Comparison of ENCODE assay signal across 8 mouse cellular contexts in the genomic region with DNA sequence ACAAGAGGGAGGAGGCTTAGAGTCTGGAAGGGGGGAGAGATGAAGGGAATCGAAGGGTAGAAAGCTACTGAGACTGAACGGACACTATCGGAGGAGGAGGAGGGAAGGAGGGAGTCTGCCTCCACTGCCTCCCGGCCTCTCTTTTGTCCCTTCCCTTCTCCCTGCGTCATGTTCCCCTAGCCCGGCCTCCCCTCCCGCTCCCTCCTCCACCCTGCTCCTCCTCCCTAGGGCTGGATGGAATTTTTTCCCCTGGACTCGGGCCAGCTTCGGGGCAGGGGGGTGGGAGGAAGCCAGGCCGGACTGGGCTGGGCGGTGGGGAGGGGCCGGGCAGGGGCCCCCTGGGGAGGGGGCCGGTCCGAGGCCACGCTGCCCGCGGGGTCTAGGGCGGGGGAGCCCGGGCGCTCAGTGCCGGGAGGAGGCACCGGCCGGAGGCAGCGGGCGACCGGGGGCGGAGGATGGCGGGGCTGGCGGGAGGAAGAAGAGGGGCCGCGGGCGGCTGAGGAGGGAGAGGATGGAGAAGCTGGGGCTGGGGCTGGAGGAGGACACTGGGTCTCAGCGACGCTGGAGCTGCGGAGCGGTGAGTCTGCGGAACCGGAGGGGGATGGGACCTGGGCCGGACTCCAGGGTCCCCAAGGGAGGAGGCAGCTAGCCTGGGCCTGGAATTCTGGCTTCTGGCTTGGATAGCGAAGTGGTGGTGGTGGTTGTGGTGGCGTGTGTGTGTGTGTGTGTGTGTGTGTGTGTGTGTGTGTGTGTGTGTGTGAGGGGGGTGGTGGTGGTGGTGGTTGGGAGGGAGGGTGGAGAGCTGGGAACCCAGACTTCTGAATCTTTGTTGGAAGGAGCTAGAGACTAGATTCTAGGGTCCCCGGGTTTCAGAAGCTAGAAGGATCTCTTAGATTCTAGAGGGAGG. TPM values are rescaled to one million over a fixed set of nuclear protein-coding genes. Genes with fewer than 3 reads are reported as not detected.
A peak's percentile ranks its signal among the peaks of the same experiment; 100 is the strongest.
DNase-seq lines count a peak whose midpoint lies in the region; ATAC-seq and TF ChIP-seq lines count a peak whose summit lies in the region.

TSS of gene Spaca6 (plus strand) at position 408 of the 907 bp plus-strand sequence.

- peak within 1 kb of the TSS; percentile 100 for H3K27ac ChIP-seq in embryonic fibroblast, embryonic 13.5 days (ENCODE audit: insufficient read depth, low read length)
- peak within 1 kb of the TSS; percentile 96 for H3K27ac ChIP-seq in heart, embryonic 10.5 days
- peak within 1 kb of the TSS; percentile 99 for H3K27ac ChIP-seq in limb, embryonic 15.5 days
- H3K27ac ChIP-seq in midbrain, embryonic 15.5 days, result peak within 1 kb of the TSS; percentile 100
- peak within 1 kb of the TSS; percentile 99 for H3K27ac ChIP-seq in stomach, embryonic 15.5 days

- DNase-seq in 416B (ENCODE audit: low read depth), result peak; percentile 67
- DNase-seq in adrenal gland, postnatal 4 days (ENCODE audit: low spot score in 2 of 2), result peak; percentile 87 to 94
- DNase-seq in heart, embryonic 10.5 days (ENCODE audit: low spot score), result peak; percentile 95
- peak; percentile 92 for DNase-seq in kidney, adult 9 months

- ATAC-seq in limb, embryonic 15.5 days (ENCODE audit: insufficient number of reproducible peaks, low FRiP score, low TSS enrichment, low read depth), result peak; percentile 87
- peak; percentile 87 for ATAC-seq in midbrain, embryonic 15.5 days (replicated peaks)
- ATAC-seq in stomach, embryonic 15.5 days (ENCODE audit: insufficient read depth, low FRiP score, low read depth), result peak; percentile 86

- peak; percentile 99 for TF ChIP-seq POLR2A in embryonic fibroblast, embryonic 13.5 days (IDR thresholded peaks at IDR 0.05; ENCODE audit: low read depth, low read length)

- peaks cover 19% of the 10 kb centered on the region for H3K36me3 ChIP-seq in heart, embryonic 10.5 days
- peaks cover 15% of the 10 kb centered on the region; the same call in 1 of the 2 replicates for H3K36me3 ChIP-seq in limb, embryonic 15.5 days
- H3K36me3 ChIP-seq in midbrain, embryonic 15.5 days (replicated peaks), result peaks cover 3% of the 10 kb centered on the region; the same call in 1 of the 2 replicates
- 0 out of 2 replicates have a peak, but pooled peaks cover 6% of the 10 kb centered on the region for H3K36me3 ChIP-seq in stomach, embryonic 15.5 days

- H3K4me1 ChIP-seq in embryonic fibroblast, embryonic 13.5 days (ENCODE audit: control insufficient read depth, insufficient read depth, low read length), result peaks cover 15% of the 10 kb centered on the region
- H3K4me1 ChIP-seq in heart, embryonic 10.5 days, result peaks cover 36% of the 10 kb centered on the region
- H3K4me1 ChIP-seq in limb, embryonic 15.5 days, result peaks cover 29% of the 10 kb centered on the region
- H3K4me1 ChIP-seq in midbrain, embryonic 15.5 days, result peaks cover 30% of the 10 kb centered on the region
- H3K4me1 ChIP-seq in stomach, embryonic 15.5 days, result peaks cover 23% of the 10 kb centered on the region; the same call in 1 of the 2 replicates

- no peaks in the 10 kb centered on the region for H3K27me3 ChIP-seq in heart, embryonic 10.5 days (ENCODE audit: insufficient read depth, poor library complexity, severe bottlenecking)
- H3K27me3 ChIP-seq in limb, embryonic 15.5 days, result no peaks in the 10 kb centered on the region
- H3K27me3 ChIP-seq in midbrain, embryonic 15.5 days (replicated peaks), result no peaks in the 10 kb centered on the region
- no peaks in the 10 kb centered on the region for H3K27me3 ChIP-seq in stomach, embryonic 15.5 days (replicated peaks)

- H3K4me3 ChIP-seq in embryonic fibroblast, embryonic 13.5 days (ENCODE audit: insufficient read depth, low read length), result peak within 1 kb of the TSS; percentile 98
- H3K4me3 ChIP-seq in heart, embryonic 10.5 days, result peak within 1 kb of the TSS; percentile 87
- peak within 1 kb of the TSS; percentile 81 for H3K4me3 ChIP-seq in limb, embryonic 15.5 days
- H3K4me3 ChIP-seq in midbrain, embryonic 15.5 days, result peak within 1 kb of the TSS; percentile 98
- H3K4me3 ChIP-seq in stomach, embryonic 15.5 days (replicated peaks), result peak within 1 kb of the TSS; percentile 82

- no peaks in the 10 kb centered on the region for H3K9me3 ChIP-seq in heart, embryonic 10.5 days
- H3K9me3 ChIP-seq in limb, embryonic 15.5 days, result no peaks in the 10 kb centered on the region
- H3K9me3 ChIP-seq in midbrain, embryonic 15.5 days, result no peaks in the 10 kb centered on the region
- H3K9me3 ChIP-seq in stomach, embryonic 15.5 days, result no peaks in the 10 kb centered on the region

- TF ChIP-seq CTCF in embryonic fibroblast, embryonic 13.5 days (IDR thresholded peaks at IDR 0.05; ENCODE audit: borderline replicate concordance, insufficient read depth, low read length), result no peak

- peak within 1 kb of the TSS; percentile 72 for H3K9ac ChIP-seq in limb, embryonic 15.5 days
- peak within 1 kb of the TSS; percentile 100 for H3K9ac ChIP-seq in midbrain, embryonic 15.5 days
- peak within 1 kb of the TSS; percentile 60 for H3K9ac ChIP-seq in stomach, embryonic 15.5 days

- peak within 1 kb of the TSS; percentile 71 for H3K4me2 ChIP-seq in limb, embryonic 15.5 days
- H3K4me2 ChIP-seq in midbrain, embryonic 15.5 days, result peak within 1 kb of the TSS; percentile 89
- H3K4me2 ChIP-seq in stomach, embryonic 15.5 days, result peak within 1 kb of the TSS; percentile 67

- under 1% methylated on average over 39 of the region's 42 CpGs for WGBS in heart, embryonic 10.5 days
- 1% methylated on average over 38 of the region's 42 CpGs for WGBS in limb, embryonic 15.5 days
- WGBS in midbrain, embryonic 15.5 days, result under 1% methylated on average over 40 of the region's 42 CpGs
- WGBS in stomach, embryonic 15.5 days, result 1% methylated on average over 39 of the region's 42 CpGs

RNA-seq across cellular contexts. Expression of gene Spaca6, which starts in this region (rescaled TPM):
- 100 to 1,000 TPM; 120 to 124 TPM for total RNA-seq in adrenal gland, postnatal 4 days (2021)
- 122 and 140 TPM in 2 replicates for polyA plus RNA-seq in embryonic fibroblast, embryonic 13.5 days (2011; ENCODE audit: insufficient read length, low read depth, missing spikeins)
- polyA plus RNA-seq in heart, embryonic 10.5 days (2016; fragmentation: Nextera tagmentation; extraction: Ambion mirVana), result 30.7 and 32.3 TPM in 2 replicates
- polyA plus RNA-seq in limb, embryonic 15.5 days (2015; fragmentation: Nextera tagmentation; extraction: Ambion mirVana), result 25.3 and 36.6 TPM in 2 replicates
- 30.3 and 33.3 TPM in 2 replicates for polyA plus RNA-seq in midbrain, embryonic 15.5 days (2015; fragmentation: Nextera tagmentation; extraction: Ambion mirVana)
- 29.6 and 35.7 TPM in 2 replicates for polyA plus RNA-seq in stomach, embryonic 15.5 days (2015; fragmentation: Nextera tagmentation; extraction: Ambion mirVana)

Comparison
In these comparisons a context has a peak if more than half of its experiments do, and no peak if none do; other contexts are left out.
1. Peak in every context shown above with its lines: DNase-seq, ATAC-seq, H3K4me3 ChIP-seq and H3K27ac ChIP-seq.